ENCODE assay signal across 26 mouse cellular contexts in the genomic region with DNA sequence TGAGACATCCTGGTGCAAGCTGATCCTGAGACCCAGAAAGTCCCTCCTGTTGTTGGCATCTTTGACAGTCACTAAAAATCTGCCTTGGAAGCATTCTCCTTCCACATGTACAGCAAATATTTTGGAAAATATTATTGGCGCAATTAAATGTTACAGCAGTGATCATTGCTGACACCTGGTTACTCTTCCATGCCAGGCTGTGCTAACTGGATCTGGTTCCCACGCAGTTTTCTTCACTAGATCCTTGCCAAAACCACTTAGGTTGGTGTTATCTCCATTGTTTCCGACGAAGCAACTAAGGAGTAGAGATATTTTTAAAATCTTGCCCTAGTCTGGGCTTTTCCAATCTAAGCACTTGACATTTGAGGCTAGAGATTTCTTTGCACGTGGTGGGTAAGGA.
"Had no signal": no experiment of that assay in that cellular context is flagged by ENCODE, and none has a peak within 500 bp of the region (broad histone marks: within the 10 kb centered on the region; RNA-seq: fewer than 3 reads in every experiment).

No protein-coding gene starts in this region.

- H3K27ac ChIP-seq: gastrocnemius, adult 2 months; heart, embryonic 10.5 days; hindbrain, embryonic 10.5 days; hindbrain, embryonic 12.5 days; hindbrain, embryonic 14.5 days; intestine, embryonic 15.5 days; left cerebral cortex, adult 2 months; limb, embryonic 10.5 days; limb, embryonic 12.5 days; liver, embryonic 13.5 days; liver, embryonic 15.5 days had no signal

- H3K4me3 ChIP-seq: gastrocnemius, adult 2 months; heart, embryonic 10.5 days; heart, embryonic 12.5 days; hindbrain, embryonic 10.5 days; hindbrain, embryonic 12.5 days; intestine, embryonic 15.5 days; left cerebral cortex, adult 2 months; limb, embryonic 10.5 days; limb, embryonic 12.5 days; liver, embryonic 13.5 days; liver, embryonic 15.5 days had no signal

- DNase-seq: gastrocnemius, adult 2 months; gastrocnemius, postnatal 10 days; gastrocnemius, postnatal 25 days; heart, adult 18-20 months; heart, postnatal 10 days; heart, postnatal 4 days; kidney, adult 18-20 months; kidney, adult 8-10 months; kidney, postnatal 10 days; kidney, postnatal 25 days; kidney, postnatal 4 days; liver; liver, embryonic 13.5 days had no signal

- ATAC-seq: hindbrain, embryonic 16.5 days; inflammation-experienced regulatory T-cells, adult 6 months; intestine, embryonic 15.5 days; intestine, postnatal 0 days had no signal
